Mouse (Mus musculus): Measurements from ENCODE around the gene Dhx57. TPM values are rescaled to one million over a fixed set of nuclear protein-coding genes. Genes with fewer than 3 reads are reported as not detected.

Dhx57 gene
- total and polyA plus RNA-seq, 3 experiments = 3.4 to 6.8 TPM; not detected in 1

DNA sequence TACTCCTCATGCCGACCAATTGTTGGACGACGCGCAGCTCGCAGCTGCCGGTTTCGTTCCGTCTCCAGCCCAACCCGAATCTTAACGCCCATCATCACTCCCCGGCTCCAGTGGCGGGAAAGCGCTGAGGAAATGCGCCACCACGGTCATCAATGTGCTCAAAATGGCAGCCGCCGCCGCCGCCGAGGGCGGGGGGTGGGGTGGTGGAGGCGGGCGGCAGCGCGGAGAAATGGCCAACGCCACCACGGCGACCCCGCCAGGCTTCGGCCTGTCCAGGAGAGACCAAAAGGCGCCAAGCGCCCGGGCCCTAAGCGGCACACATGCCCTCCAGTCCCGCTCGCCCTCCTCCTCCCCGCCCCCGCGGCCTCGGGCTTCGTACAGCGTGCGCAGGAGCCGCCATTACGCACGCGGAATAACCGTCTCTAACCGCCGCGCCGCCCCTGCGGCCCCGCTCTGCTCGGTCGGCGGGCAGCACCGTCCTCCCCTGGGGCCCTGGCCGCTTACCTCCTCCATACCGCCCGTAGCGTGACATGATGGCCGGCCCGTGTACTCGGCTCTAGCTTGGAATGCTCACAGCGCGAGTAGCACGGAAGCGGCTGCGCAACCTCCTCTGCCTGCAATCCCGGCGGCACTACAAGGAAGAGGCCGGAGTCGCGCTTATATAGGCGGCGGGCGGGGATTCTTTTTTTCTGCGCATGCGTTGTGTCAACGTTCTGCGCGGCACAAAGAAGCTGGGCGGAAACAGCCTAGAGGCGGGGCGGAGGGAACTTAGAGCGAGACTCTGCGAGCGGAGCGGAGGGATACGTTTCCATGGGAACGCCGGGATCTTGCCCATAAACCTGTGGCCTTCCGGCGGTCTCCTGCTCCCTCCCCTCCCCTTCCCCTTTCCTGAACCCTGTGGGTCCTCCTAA lies 83.3 kb downstream of the Dhx57 start, which contains the start of the genes Srsf7 and Ttc39d:
Srsf7 (minus strand) TSS at position 637 of the 911 bp plus-strand sequence.
Ttc39d (plus strand) TSS at position 790 of the 911 bp plus-strand sequence.
- peak within 1 kb of the TSS; percentile 96 for H3K27ac ChIP-seq (ENCODE audit: control insufficient read depth, low read depth, low read length)
- peak; percentile 92 for TF ChIP-seq E2F4 (IDR thresholded peaks at IDR 0.05; ENCODE audit: borderline replicate concordance, low read depth, low read length)
- TF ChIP-seq CTCF (IDR thresholded peaks at IDR 0.05 in 2 of 3, conservative IDR thresholded peaks at IDR 0.05 in 1 of 3; ENCODE audit: control insufficient read depth in 1 of 3, insufficient read depth in 1 of 3, low read depth in 2 of 3, low read length in 3 of 3, poor library complexity in 1 of 3, severe bottlenecking in 1 of 3) = no peak; a peak in 1 of 6 replicates
- TF ChIP-seq ZKSCAN1 (IDR thresholded peaks at IDR 0.05; ENCODE audit: low read depth, low read length) = no peak
- peak; percentile 100 for TF ChIP-seq NELFE (IDR thresholded peaks at IDR 0.05; ENCODE audit: low read depth, low read length)
- TF ChIP-seq POLR2AphosphoS5 (IDR thresholded peaks at IDR 0.05; ENCODE audit: borderline replicate concordance, low read depth, low read length) = peak; percentile 99; the same call in 1 of the 2 replicates
- peak; percentile 82 for TF ChIP-seq MAX (IDR thresholded peaks at IDR 0.05; ENCODE audit: low read length)
- peak; percentile 63; the same call in 1 of the 2 replicates for TF ChIP-seq TCF12 (IDR thresholded peaks at IDR 0.05; ENCODE audit: low read depth, low read length)
- peak; percentile 100 for TF ChIP-seq POLR2A (IDR thresholded peaks at IDR 0.05; ENCODE audit: control insufficient read depth in 1 of 2, insufficient read depth in 1 of 2, low read depth in 1 of 2, low read length in 2 of 2, poor library complexity in 1 of 2)
- peak; percentile 81 for TF ChIP-seq MXI1 (IDR thresholded peaks at IDR 0.05; ENCODE audit: low read depth, low read length)
- TF ChIP-seq EP300 (IDR thresholded peaks at IDR 0.05; ENCODE audit: low read depth in 1 of 2, low read length in 2 of 2) = peak in 1 of 2 experiments; percentile 8; a peak in 1 of 4 replicates
- no peak for TF ChIP-seq UBTF (IDR thresholded peaks at IDR 0.05; ENCODE audit: borderline replicate concordance, insufficient read depth, low read depth, low read length)
- TF ChIP-seq CHD1 (IDR thresholded peaks at IDR 0.05; ENCODE audit: low read depth, low read length) = peak; percentile 72; the same call in 1 of the 2 replicates
- TF ChIP-seq KAT2A (conservative IDR thresholded peaks at IDR 0.05; ENCODE audit: low read depth, low read length) = peak; percentile 85
- TF ChIP-seq POLR2AphosphoS2 (IDR thresholded peaks at IDR 0.05; ENCODE audit: low read length) = peak; percentile 100
- no peak for TF ChIP-seq RAD21 (IDR thresholded peaks at IDR 0.05; ENCODE audit: low read depth, low read length)
- TF ChIP-seq NRF1 (IDR thresholded peaks at IDR 0.05; ENCODE audit: insufficient read depth, low read depth, low read length, poor library complexity, severe bottlenecking) = peak; percentile 87
- TF ChIP-seq TBP (IDR thresholded peaks at IDR 0.05; ENCODE audit: low read depth, low read length) = peak; percentile 98
- TF ChIP-seq ETS1 (IDR thresholded peaks at IDR 0.05; ENCODE audit: low read depth, low read length) = peak; percentile 69; the same call in 1 of the 2 replicates
- peak; percentile 100 for TF ChIP-seq ZMIZ1 (IDR thresholded peaks at IDR 0.05; ENCODE audit: low read depth, low read length)
- TF ChIP-seq MAZ (IDR thresholded peaks at IDR 0.05; ENCODE audit: low read depth, low read length) = peak; percentile 91
- no peak for TF ChIP-seq USF2 (IDR thresholded peaks at IDR 0.05; ENCODE audit: borderline replicate concordance in 1 of 2, insufficient read depth in 1 of 2, low read depth in 1 of 2, low read length in 2 of 2)
- peak; percentile 93 for TF ChIP-seq ELF1 (IDR thresholded peaks at IDR 0.05; ENCODE audit: low read depth, low read length)
- peak; percentile 84 for TF ChIP-seq HCFC1 (IDR thresholded peaks at IDR 0.05; ENCODE audit: low read depth, low read length)
- no peak for TF ChIP-seq ZNF384 (IDR thresholded peaks at IDR 0.05; ENCODE audit: low read depth, low read length)
- TF ChIP-seq MYC (IDR thresholded peaks at IDR 0.05; ENCODE audit: low read depth, low read length) = peak; percentile 92
- TF ChIP-seq SIN3A (IDR thresholded peaks at IDR 0.05; ENCODE audit: low read length) = peak; percentile 94
- TF ChIP-seq MYB (IDR thresholded peaks at IDR 0.05; ENCODE audit: low read depth, low read length) = peak; percentile 98
- no peak for TF ChIP-seq MEF2A (IDR thresholded peaks at IDR 0.05; ENCODE audit: extremely low read depth, insufficient replicate concordance, low read depth, low read length, poor library complexity, severe bottlenecking)
- TF ChIP-seq GATA1 (IDR thresholded peaks at IDR 0.05; ENCODE audit: low read depth, low read length) = no peak
- TF ChIP-seq TAL1 (IDR thresholded peaks at IDR 0.05; ENCODE audit: low read length) = no peak
- peaks cover 30% of the 10 kb centered on the region for H3K79me2 ChIP-seq (ENCODE audit: control insufficient read depth, insufficient read depth, low read length, poor library complexity)
- peaks cover 0 to 10% of the 10 kb centered on the region in 2 experiments; a peak in 3 of 4 replicates for H3K4me1 ChIP-seq (ENCODE audit: control insufficient read depth in 1 of 2, insufficient read depth in 2 of 2, low read length in 2 of 2)
- H3K9me3 ChIP-seq (replicated peaks; ENCODE audit: insufficient read depth, low read length) = no peaks in the 10 kb centered on the region
- peak within 1 kb of the TSS; percentile 79 to 98 for H3K4me3 ChIP-seq (ENCODE audit: control insufficient read depth in 1 of 2, insufficient read depth in 1 of 2, low read depth in 2 of 2, low read length in 2 of 2)
- peak; percentile 99 for DNase-seq (ENCODE audit: low read depth, low spot score)
- H3K36me3 ChIP-seq (ENCODE audit: control insufficient read depth in 1 of 2, insufficient read depth in 2 of 2, low read length in 2 of 2) = peaks cover 36 to 37% of the 10 kb centered on the region in 2 experiments
- peak within 1 kb of the TSS; percentile 100 for H3K9ac ChIP-seq (ENCODE audit: control insufficient read depth, low read depth, low read length, poor library complexity, severe bottlenecking)
- no peaks in the 10 kb centered on the region for H3K27me3 ChIP-seq (ENCODE audit: control insufficient read depth in 1 of 2, insufficient read depth in 2 of 2, low read length in 2 of 2)
